Mouse (Mus musculus): ENCODE data around the gene Sfxn2.

GRCm38 (mm10) chr19:46620016-46620808 lies 47.0 kb downstream of the Sfxn2 start:
- TF ChIP-seq CTCF (IDR thresholded peaks at IDR 0.05; ENCODE audit: low read depth) (no peak), EP300 (IDR thresholded peaks at IDR 0.05; ENCODE audit: low read depth) (no peak)
